Mouse (Mus musculus): ENCODE measurements around the gene Gm7137.

GRCm38 (mm10) chr10:77794976-77795375 is 7.0 kb upstream of the Gm7137 start, which contains the start of gene Gm9639:
- no peak for TF ChIP-seq CTCF (IDR thresholded peaks at IDR 0.05; ENCODE audit: extremely low read depth, insufficient read length, insufficient replicate concordance, low read depth, low read length)
- TF ChIP-seq POLR2A (IDR thresholded peaks at IDR 0.05; ENCODE audit: low read depth, low read length), result no peak

Measured in small intestine, adult 2 months (tissue).